8 mouse cellular contexts compared by ENCODE assay signal in genomic region chr8:83724697-83725482, GRCm38 (mm10). TPM values are rescaled to one million over a fixed set of nuclear protein-coding genes. Genes with fewer than 3 reads are reported as not detected.
DNase-seq lines count a peak whose midpoint lies in the region; ATAC-seq and TF ChIP-seq lines count a peak whose summit lies in the region.

No protein-coding gene starts in this region.

- no peaks in the 10 kb centered on the region for H3K4me1 ChIP-seq in forebrain, embryonic 11.5 days (replicated peaks; ENCODE audit: control insufficient read depth, insufficient read depth, low read length)
- peaks cover 18% of the 10 kb centered on the region for H3K4me1 ChIP-seq in liver, embryonic 15.5 days (replicated peaks)
- no peaks in the 10 kb centered on the region for H3K4me1 ChIP-seq in neural tube, embryonic 12.5 days

- H3K27ac ChIP-seq in forebrain, embryonic 11.5 days (ENCODE audit: low read depth, low read length) = no peak overlapping the region
- H3K27ac ChIP-seq in liver, embryonic 15.5 days (replicated peaks) = no peak overlapping the region
- no peak overlapping the region for H3K27ac ChIP-seq in neural tube, embryonic 12.5 days

- H3K27me3 ChIP-seq in forebrain, embryonic 11.5 days (ENCODE audit: control insufficient read depth, insufficient read depth, low read length) = no peaks in the 10 kb centered on the region
- H3K27me3 ChIP-seq in liver, embryonic 15.5 days = no peaks in the 10 kb centered on the region
- H3K27me3 ChIP-seq in neural tube, embryonic 12.5 days (replicated peaks) = no peaks in the 10 kb centered on the region

- H3K36me3 ChIP-seq in forebrain, embryonic 11.5 days (ENCODE audit: control insufficient read depth, insufficient read depth, low read length) = peaks cover 21% of the 10 kb centered on the region
- peaks cover 84% of the 10 kb centered on the region for H3K36me3 ChIP-seq in liver, embryonic 15.5 days (replicated peaks)
- peaks cover 65% of the 10 kb centered on the region for H3K36me3 ChIP-seq in neural tube, embryonic 12.5 days

- peak; percentile 84 for TF ChIP-seq CTCF in brain, embryonic 14.5 days (IDR thresholded peaks at IDR 0.05; ENCODE audit: borderline replicate concordance, extremely low read depth, insufficient read depth, insufficient read length)

- no peaks in the 10 kb centered on the region for H3K9me3 ChIP-seq in forebrain, embryonic 11.5 days (ENCODE audit: control insufficient read depth, low read length)
- no peaks in the 10 kb centered on the region for H3K9me3 ChIP-seq in liver, embryonic 15.5 days (replicated peaks)
- no peaks in the 10 kb centered on the region for H3K9me3 ChIP-seq in neural tube, embryonic 12.5 days

- WGBS in forebrain, embryonic 11.5 days = 49% methylated on average over 15 of the region's 15 CpGs
- WGBS in liver, embryonic 15.5 days (ENCODE audit: insufficient replicate concordance) = 46% methylated on average over 15 of the region's 15 CpGs
- WGBS in neural tube, embryonic 12.5 days = 47% methylated on average over 15 of the region's 15 CpGs

- DNase-seq in CD4-positive, CD25-positive, alpha-beta regulatory T cell, adult 2 months (ENCODE audit: low read depth, low spot score) = peak; percentile 89
- DNase-seq in brain, embryonic 14.5 days (ENCODE audit: low read depth) = peak; percentile 76
- peak; percentile 87 for DNase-seq in forebrain, embryonic 11.5 days (ENCODE audit: low spot score)
- peak; percentile 85 to 91 for DNase-seq in heart, postnatal 10 days
- DNase-seq in kidney, postnatal 4 days = peak; percentile 89 to 93
- DNase-seq in testis, postnatal 10 days (ENCODE audit: low spot score) = peak; percentile 91

- no peak overlapping the region for H3K4me2 ChIP-seq in forebrain, embryonic 11.5 days (ENCODE audit: low read depth, low read length, severe bottlenecking)
- H3K4me2 ChIP-seq in liver, embryonic 15.5 days = no peak overlapping the region
- H3K4me2 ChIP-seq in neural tube, embryonic 12.5 days (replicated peaks) = no peak overlapping the region

- no peak overlapping the region for H3K4me3 ChIP-seq in forebrain, embryonic 11.5 days (ENCODE audit: low read depth, low read length)
- H3K4me3 ChIP-seq in liver, embryonic 15.5 days (replicated peaks) = no peak overlapping the region
- no peak overlapping the region for H3K4me3 ChIP-seq in neural tube, embryonic 12.5 days

- no peak for TF ChIP-seq POLR2A in brain, embryonic 14.5 days (IDR thresholded peaks at IDR 0.05; ENCODE audit: borderline replicate concordance, extremely low read depth, insufficient read depth, insufficient read length, poor library complexity, severe bottlenecking)

- no peak overlapping the region for H3K9ac ChIP-seq in forebrain, embryonic 11.5 days (ENCODE audit: low read length)
- H3K9ac ChIP-seq in liver, embryonic 15.5 days = no peak overlapping the region
- no peak overlapping the region for H3K9ac ChIP-seq in neural tube, embryonic 12.5 days

- ATAC-seq in forebrain, embryonic 11.5 days (replicated peaks; ENCODE audit: low FRiP score) = peak; percentile 70
- ATAC-seq in liver, embryonic 15.5 days (ENCODE audit: insufficient read depth) = peak; percentile 53
- ATAC-seq in neural tube, embryonic 12.5 days (ENCODE audit: low FRiP score, low read depth) = peak; percentile 59

- intact Hi-C loops in heart, postnatal 10 days (cut with DNase I) = loop anchor here (2.0 kb wide), 2 partner anchors 58 to 170 kb away; no protein-coding TSS in a partner anchor

RNA-seq across cellular contexts. Expression of gene Ddx39, which starts 9.9 kb away (rescaled TPM):
- 74.5 and 98.3 TPM in 2 replicates for polyA plus RNA-seq in brain, embryonic 14.5 days (2012; rRNA removed)
- polyA plus RNA-seq in forebrain, embryonic 11.5 days (2014; fragmentation: Nextera tagmentation; extraction: Ambion mirVana) = 251 and 267 TPM in 2 replicates
- 10 to 100 TPM; 37.5 to 38.4 TPM for total RNA-seq in heart, postnatal 10 days (2021)
- polyA plus RNA-seq in liver, embryonic 15.5 days (2015; fragmentation: Nextera tagmentation; extraction: Ambion mirVana) = 184 and 189 TPM in 2 replicates
- polyA plus RNA-seq in neural tube, embryonic 12.5 days (2016; fragmentation: Nextera tagmentation; extraction: Ambion mirVana) = 141 and 142 TPM in 2 replicates

RNA-seq across cellular contexts. Expression of gene Adgre5, which starts 16.2 kb away (rescaled TPM):
- 16.0 and 21.3 TPM in 2 replicates for polyA plus RNA-seq in brain, embryonic 14.5 days (2012; rRNA removed)
- polyA plus RNA-seq in forebrain, embryonic 11.5 days (2014; fragmentation: Nextera tagmentation; extraction: Ambion mirVana) = 12.2 and 12.6 TPM in 2 replicates
- total RNA-seq in heart, postnatal 10 days (2021) = 10 to 100 TPM; 66.0 to 68.1 TPM
- 13.4 and 15.4 TPM in 2 replicates for polyA plus RNA-seq in liver, embryonic 15.5 days (2015; fragmentation: Nextera tagmentation; extraction: Ambion mirVana)
- polyA plus RNA-seq in neural tube, embryonic 12.5 days (2016; fragmentation: Nextera tagmentation; extraction: Ambion mirVana) = 14.2 and 15.7 TPM in 2 replicates

RNA-seq across cellular contexts. Expression of gene Pkn1, which starts 25.9 kb away (rescaled TPM):
- 65.5 and 74.6 TPM in 2 replicates for polyA plus RNA-seq in brain, embryonic 14.5 days (2012; rRNA removed)
- polyA plus RNA-seq in forebrain, embryonic 11.5 days (2014; fragmentation: Nextera tagmentation; extraction: Ambion mirVana) = 28.3 and 31.6 TPM in 2 replicates
- 10 to 100 TPM; 58.9 to 66.7 TPM for total RNA-seq in heart, postnatal 10 days (2021)
- polyA plus RNA-seq in liver, embryonic 15.5 days (2015; fragmentation: Nextera tagmentation; extraction: Ambion mirVana) = 11.3 and 12.8 TPM in 2 replicates
- polyA plus RNA-seq in neural tube, embryonic 12.5 days (2016; fragmentation: Nextera tagmentation; extraction: Ambion mirVana) = 30.0 and 32.1 TPM in 2 replicates

RNA-seq across cellular contexts. Expression of gene Ptger1, which starts 58.4 kb away (rescaled TPM):
- 1.1 and 1.4 TPM in 2 replicates for polyA plus RNA-seq in brain, embryonic 14.5 days (2012; rRNA removed)
- 0.47 and 0.60 TPM in 2 replicates for polyA plus RNA-seq in forebrain, embryonic 11.5 days (2014; fragmentation: Nextera tagmentation; extraction: Ambion mirVana)
- total RNA-seq in heart, postnatal 10 days (2021) = under 1 TPM; 0.20 to 0.53 TPM
- 0.36 and 0.48 TPM in 2 replicates for polyA plus RNA-seq in liver, embryonic 15.5 days (2015; fragmentation: Nextera tagmentation; extraction: Ambion mirVana)
- 0.41 and 0.66 TPM in 2 replicates for polyA plus RNA-seq in neural tube, embryonic 12.5 days (2016; fragmentation: Nextera tagmentation; extraction: Ambion mirVana)
